Mouse (Mus musculus): ENCODE results near the gene Aplp2. TPM values are rescaled to one million over a fixed set of nuclear protein-coding genes. Genes with fewer than 3 reads are reported as not detected.

Gene Aplp2
- polyA plus RNA-seq, 1 experiment = 1,017 TPM

DNA sequence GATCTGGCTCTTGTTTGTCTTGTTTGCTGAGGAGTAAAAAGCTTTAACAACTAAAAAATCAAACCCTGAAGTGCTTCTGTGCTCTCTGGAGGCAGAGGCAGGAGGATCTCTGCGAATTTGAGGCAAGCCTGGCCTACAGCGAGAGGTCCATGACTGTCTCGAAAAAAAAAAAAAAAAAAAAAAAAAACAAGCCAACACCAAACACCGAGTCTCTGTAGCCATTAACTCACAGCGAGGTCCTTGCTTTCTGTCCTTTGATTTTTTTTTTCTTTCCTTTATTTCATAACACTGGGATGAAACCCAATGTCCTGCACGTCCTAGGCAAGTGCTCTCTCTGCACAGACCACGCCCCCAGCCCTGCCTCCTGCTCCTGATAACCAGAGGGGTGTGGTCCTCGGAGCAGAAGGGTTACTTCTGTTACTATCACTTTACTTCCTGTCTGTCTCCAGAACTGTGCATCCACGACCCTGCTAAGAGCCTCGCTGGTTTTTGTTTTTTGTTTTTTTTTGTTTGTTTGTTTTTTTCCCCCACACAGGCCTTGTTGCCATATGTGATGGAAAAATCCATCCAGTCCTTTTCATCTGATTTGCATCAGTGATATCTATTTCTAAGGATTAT is 40.7 kb upstream of the Aplp2 start:
- no peak for DNase-seq
- H3K27me3 ChIP-seq (ENCODE audit: control insufficient read depth, insufficient read depth, low read length) = no peaks in the 10 kb centered on the region
- WGBS = 80% methylated on average over 10 of the region's 10 CpGs
- TF ChIP-seq POLR2A (IDR thresholded peaks at IDR 0.05; ENCODE audit: borderline replicate concordance, insufficient read depth, low read length) = no peak
- no peak for TF ChIP-seq CTCF (IDR thresholded peaks at IDR 0.05; ENCODE audit: borderline replicate concordance, insufficient read depth, low read depth, low read length)
- no peak overlapping the region for H3K27ac ChIP-seq (ENCODE audit: insufficient read depth, low read length)
- no peak overlapping the region for H3K4me3 ChIP-seq (replicated peaks; ENCODE audit: insufficient read depth, low read depth, low read length)
- no peaks in the 10 kb centered on the region for H3K4me1 ChIP-seq (ENCODE audit: control insufficient read depth, insufficient read depth, low read length)

DNA sequence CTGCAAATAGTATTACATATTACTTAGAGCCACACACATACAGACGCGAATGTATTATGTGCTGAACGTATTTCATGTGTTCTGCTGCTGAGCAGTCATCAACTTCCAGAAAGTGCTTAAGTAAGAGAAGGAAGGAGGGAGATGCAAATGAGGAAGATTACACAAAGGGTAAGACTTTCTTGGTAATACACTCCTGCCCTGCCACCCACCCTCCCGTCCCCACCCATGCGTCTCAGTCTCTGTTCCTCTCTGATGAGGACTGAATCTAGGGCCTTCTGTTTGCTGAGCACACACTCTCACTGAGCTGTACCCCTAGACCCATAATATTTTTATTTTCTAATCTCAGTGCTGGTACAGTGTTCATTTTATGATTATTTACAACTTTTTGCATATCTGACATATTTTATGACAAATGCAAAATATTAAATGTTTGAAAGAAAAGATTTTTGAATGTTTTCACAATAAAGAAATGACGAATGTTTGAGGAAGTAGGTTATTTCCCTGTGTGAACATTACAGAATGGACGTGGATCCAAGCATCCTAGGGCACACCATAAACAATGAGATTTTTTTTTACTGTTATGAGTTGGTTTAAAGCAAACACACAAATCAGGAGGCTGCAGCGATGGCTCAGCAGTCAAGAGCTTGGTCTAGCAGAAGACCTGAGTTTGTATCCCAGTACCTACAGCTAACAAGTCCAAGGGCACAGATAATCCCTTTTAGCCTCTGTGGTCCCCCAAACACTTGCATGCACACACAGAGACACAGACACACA is 36.0 kb upstream of the Aplp2 start:
- no peak for TF ChIP-seq POLR2A (IDR thresholded peaks at IDR 0.05; ENCODE audit: borderline replicate concordance, insufficient read depth, low read length)
- no peak for TF ChIP-seq CTCF (IDR thresholded peaks at IDR 0.05; ENCODE audit: borderline replicate concordance, insufficient read depth, low read depth, low read length)
- Histone ChIP-seq H3K27ac (ENCODE audit: insufficient read depth, low read length) (no peak overlapping the region), H3K4me1 (ENCODE audit: control insufficient read depth, insufficient read depth, low read length) (peaks cover 4% of the 10 kb centered on the region; the same call in 1 of the 2 replicates), H3K27me3 (ENCODE audit: control insufficient read depth, insufficient read depth, low read length) (no peaks in the 10 kb centered on the region), H3K4me3 (replicated peaks; ENCODE audit: insufficient read depth, low read depth, low read length) (no peak overlapping the region)
- 87% methylated on average over 8 of the region's 8 CpGs for WGBS
- DNase-seq = no peak

DNA sequence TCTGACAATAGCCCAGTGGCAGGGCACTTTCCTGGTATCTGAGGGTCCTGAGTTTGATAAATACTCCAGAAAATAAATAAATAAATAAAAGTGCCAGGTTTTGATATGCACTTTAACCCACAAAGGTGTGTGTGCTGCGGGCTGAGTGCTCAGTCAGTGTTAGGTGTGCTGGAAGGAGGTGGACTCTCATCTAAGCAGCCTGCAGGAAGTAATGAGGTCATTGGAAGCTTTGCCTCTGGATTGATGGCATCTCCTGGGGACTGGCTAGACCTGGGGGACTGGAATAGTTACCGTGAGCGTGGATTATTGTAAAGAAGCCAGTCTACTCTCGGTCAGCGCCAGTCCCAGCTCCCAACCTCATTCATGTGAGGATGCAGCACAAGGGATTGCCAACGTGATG is 34.8 kb upstream of the Aplp2 start:
- no peak for TF ChIP-seq CTCF (IDR thresholded peaks at IDR 0.05; ENCODE audit: borderline replicate concordance, insufficient read depth, low read depth, low read length)
- TF ChIP-seq POLR2A (IDR thresholded peaks at IDR 0.05; ENCODE audit: borderline replicate concordance, insufficient read depth, low read length) = no peak
- Histone ChIP-seq H3K4me3 (replicated peaks; ENCODE audit: insufficient read depth, low read depth, low read length) (no peak overlapping the region), H3K27me3 (ENCODE audit: control insufficient read depth, insufficient read depth, low read length) (no peaks in the 10 kb centered on the region), H3K4me1 (ENCODE audit: control insufficient read depth, insufficient read depth, low read length) (peaks cover 4% of the 10 kb centered on the region; the same call in 1 of the 2 replicates), H3K27ac (ENCODE audit: insufficient read depth, low read length) (no peak overlapping the region)
- WGBS = 76% methylated on average over 6 of the region's 6 CpGs
- DNase-seq = no peak

DNA sequence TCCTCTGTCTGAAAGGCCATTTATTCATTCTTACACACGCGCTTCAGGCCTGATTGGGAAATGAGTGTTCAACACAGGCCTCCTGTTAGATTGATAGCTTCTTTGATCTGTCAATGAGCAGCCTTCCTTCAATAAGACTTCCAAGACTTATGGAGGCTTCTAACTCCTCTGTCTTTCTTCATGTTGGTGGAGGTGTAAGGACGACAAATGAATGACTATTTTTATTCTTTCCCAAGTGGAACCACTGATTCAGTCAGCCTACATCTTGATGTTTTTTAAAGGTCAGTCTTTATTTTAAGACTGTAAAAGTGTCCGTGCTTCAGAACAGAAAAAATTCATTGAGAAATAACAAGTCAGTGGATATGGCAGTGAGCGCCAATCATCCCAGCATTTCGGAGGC is 33.4 kb upstream of the Aplp2 start:
- TF ChIP-seq POLR2A (IDR thresholded peaks at IDR 0.05; ENCODE audit: borderline replicate concordance, insufficient read depth, low read length) = no peak
- no peak for TF ChIP-seq CTCF (IDR thresholded peaks at IDR 0.05; ENCODE audit: borderline replicate concordance, insufficient read depth, low read depth, low read length)
- WGBS = 96% methylated on average over 6 of the region's 6 CpGs
- Histone ChIP-seq H3K4me1 (ENCODE audit: control insufficient read depth, insufficient read depth, low read length) (peaks cover 4% of the 10 kb centered on the region; the same call in 1 of the 2 replicates), H3K27ac (ENCODE audit: insufficient read depth, low read length) (no peak overlapping the region), H3K4me3 (replicated peaks; ENCODE audit: insufficient read depth, low read depth, low read length) (no peak overlapping the region), H3K27me3 (ENCODE audit: control insufficient read depth, insufficient read depth, low read length) (no peaks in the 10 kb centered on the region)
- no peak for DNase-seq

DNA sequence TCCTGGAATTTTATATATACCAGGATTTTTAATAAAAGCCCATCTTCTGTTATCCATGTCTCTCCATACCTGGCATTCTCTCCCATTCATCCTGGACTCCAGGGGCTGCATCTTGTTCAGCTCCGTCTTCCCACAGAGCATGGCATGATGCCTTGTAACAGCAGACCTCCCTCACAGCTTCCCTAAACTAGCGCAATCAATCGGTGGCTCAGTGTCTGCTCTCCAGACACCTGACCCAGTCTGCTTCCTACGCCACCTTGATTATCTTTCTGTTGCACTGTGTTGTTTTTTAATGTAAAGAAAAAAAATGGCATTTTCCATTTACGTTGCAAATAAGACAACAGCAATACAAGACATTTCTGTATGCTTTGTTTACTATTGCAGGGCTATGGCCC is 32.3 kb upstream of the Aplp2 start:
- H3K27me3 ChIP-seq (ENCODE audit: control insufficient read depth, insufficient read depth, low read length) = no peaks in the 10 kb centered on the region
- 36% methylated on average over 5 of the region's 5 CpGs for WGBS
- peak in 1 of 2 experiments; percentile 2 for DNase-seq
- no peak for TF ChIP-seq CTCF (IDR thresholded peaks at IDR 0.05; ENCODE audit: borderline replicate concordance, insufficient read depth, low read depth, low read length)
- no peak for TF ChIP-seq POLR2A (IDR thresholded peaks at IDR 0.05; ENCODE audit: borderline replicate concordance, insufficient read depth, low read length)
- H3K4me1 ChIP-seq (ENCODE audit: control insufficient read depth, insufficient read depth, low read length) = peaks cover 4% of the 10 kb centered on the region; the same call in 1 of the 2 replicates
- H3K4me3 ChIP-seq (replicated peaks; ENCODE audit: insufficient read depth, low read depth, low read length) = no peak overlapping the region
- no peak overlapping the region for H3K27ac ChIP-seq (ENCODE audit: insufficient read depth, low read length)

DNA sequence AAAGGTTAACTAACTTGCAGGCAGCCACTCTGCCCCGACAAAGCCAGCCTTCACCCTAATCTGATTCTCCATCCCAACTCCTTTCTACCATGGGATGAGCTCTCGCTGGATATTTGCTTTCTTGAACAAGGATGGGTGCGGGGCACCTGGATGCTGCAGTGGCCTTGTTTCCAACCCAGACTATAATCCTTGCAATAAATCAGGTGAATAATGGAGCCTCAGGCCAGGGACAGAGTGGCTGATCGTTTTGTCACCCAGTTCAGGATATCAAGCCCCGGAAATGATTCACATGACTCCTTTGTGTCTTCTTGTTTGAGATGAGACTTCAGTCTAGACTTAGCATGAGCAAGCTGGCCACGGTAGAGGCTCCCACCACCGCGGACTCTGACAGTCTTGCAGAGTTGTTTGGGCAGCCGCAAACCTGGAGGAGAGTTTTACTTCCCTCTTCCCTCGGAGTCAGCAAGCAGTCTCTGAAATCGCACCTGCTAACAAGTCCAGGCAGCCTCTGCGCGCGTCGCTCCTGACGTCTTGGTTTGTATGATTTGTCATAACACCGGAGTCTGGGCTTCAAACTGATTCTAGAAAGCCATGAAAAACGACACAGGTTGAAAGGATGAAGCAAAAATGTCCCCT is 31.8 kb upstream of the Aplp2 start:
- H3K27me3 ChIP-seq (ENCODE audit: control insufficient read depth, insufficient read depth, low read length) = no peaks in the 10 kb centered on the region
- H3K4me1 ChIP-seq (ENCODE audit: control insufficient read depth, insufficient read depth, low read length) = peaks cover 4% of the 10 kb centered on the region; the same call in 1 of the 2 replicates
- H3K27ac ChIP-seq (ENCODE audit: insufficient read depth, low read length) = no peak overlapping the region
- TF ChIP-seq POLR2A (IDR thresholded peaks at IDR 0.05; ENCODE audit: borderline replicate concordance, insufficient read depth, low read length) (no peak), CTCF (IDR thresholded peaks at IDR 0.05; ENCODE audit: borderline replicate concordance, insufficient read depth, low read depth, low read length) (no peak)
- WGBS = 66% methylated on average over 18 of the region's 18 CpGs
- no peak for DNase-seq
- no peak overlapping the region for H3K4me3 ChIP-seq (replicated peaks; ENCODE audit: insufficient read depth, low read depth, low read length)

DNA sequence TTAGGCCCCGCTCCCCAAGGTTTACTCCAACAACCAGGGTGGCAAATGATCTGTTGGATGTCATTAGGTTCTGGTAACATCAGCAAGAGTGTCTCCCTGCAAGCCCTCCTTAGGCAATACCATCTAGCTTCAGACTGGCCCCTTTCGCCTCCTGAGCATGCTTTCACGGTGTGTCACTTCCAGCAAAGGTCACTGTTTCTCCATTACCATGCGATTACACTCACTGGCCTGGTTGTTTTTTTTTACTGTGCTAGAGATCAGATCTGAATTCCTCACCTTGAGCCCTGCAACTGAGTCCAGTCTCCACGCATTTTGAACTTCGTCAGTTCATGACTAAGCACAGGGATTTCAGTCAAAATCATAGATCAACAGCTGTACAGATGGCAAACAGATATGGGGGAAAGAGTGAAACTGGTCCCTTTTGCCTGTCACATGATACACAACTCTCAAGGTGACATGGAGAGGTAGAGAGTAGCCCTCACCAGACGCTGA is 29.6 kb upstream of the Aplp2 start:
- Histone ChIP-seq H3K4me1 (ENCODE audit: control insufficient read depth, insufficient read depth, low read length) (peaks cover 4% of the 10 kb centered on the region; the same call in 1 of the 2 replicates), H3K27me3 (ENCODE audit: control insufficient read depth, insufficient read depth, low read length) (no peaks in the 10 kb centered on the region), H3K27ac (ENCODE audit: insufficient read depth, low read length) (no peak overlapping the region), H3K4me3 (replicated peaks; ENCODE audit: insufficient read depth, low read depth, low read length) (no peak overlapping the region)
- no peak for DNase-seq
- WGBS = 95% methylated on average over 7 of the region's 7 CpGs
- no peak for TF ChIP-seq POLR2A (IDR thresholded peaks at IDR 0.05; ENCODE audit: borderline replicate concordance, insufficient read depth, low read length)
- TF ChIP-seq CTCF (IDR thresholded peaks at IDR 0.05; ENCODE audit: borderline replicate concordance, insufficient read depth, low read depth, low read length) = no peak
